Mouse (Mus musculus): ENCODE results near the gene Dnajb14. TPM values are rescaled to one million over a fixed set of nuclear protein-coding genes. Genes with fewer than 3 reads are reported as not detected.
"Not testable (repeated sequence)": the region's sequence is repeated elsewhere in the genome, so short reads cannot be mapped to it uniquely, and the experiment has no call there.

The Dnajb14 gene
- total RNA-seq (2021): 10 to 100 TPM; 13.0 to 14.4 TPM
- long read RNA-seq, experiment 1, full-length matches to known transcripts: 7 of 11 reads
- long read RNA-seq, experiment 1, partial matches to known transcripts: 0 of 11 reads
- long read RNA-seq, experiment 1, other reads (novel, unspliced or antisense): 4 of 11 reads
- long read RNA-seq, experiment 2, full-length matches to known transcripts: 11 of 16 reads
- long read RNA-seq, experiment 2, partial matches to known transcripts: 0 of 16 reads
- long read RNA-seq, experiment 2, other reads (novel, unspliced or antisense): 5 of 16 reads

DNA sequence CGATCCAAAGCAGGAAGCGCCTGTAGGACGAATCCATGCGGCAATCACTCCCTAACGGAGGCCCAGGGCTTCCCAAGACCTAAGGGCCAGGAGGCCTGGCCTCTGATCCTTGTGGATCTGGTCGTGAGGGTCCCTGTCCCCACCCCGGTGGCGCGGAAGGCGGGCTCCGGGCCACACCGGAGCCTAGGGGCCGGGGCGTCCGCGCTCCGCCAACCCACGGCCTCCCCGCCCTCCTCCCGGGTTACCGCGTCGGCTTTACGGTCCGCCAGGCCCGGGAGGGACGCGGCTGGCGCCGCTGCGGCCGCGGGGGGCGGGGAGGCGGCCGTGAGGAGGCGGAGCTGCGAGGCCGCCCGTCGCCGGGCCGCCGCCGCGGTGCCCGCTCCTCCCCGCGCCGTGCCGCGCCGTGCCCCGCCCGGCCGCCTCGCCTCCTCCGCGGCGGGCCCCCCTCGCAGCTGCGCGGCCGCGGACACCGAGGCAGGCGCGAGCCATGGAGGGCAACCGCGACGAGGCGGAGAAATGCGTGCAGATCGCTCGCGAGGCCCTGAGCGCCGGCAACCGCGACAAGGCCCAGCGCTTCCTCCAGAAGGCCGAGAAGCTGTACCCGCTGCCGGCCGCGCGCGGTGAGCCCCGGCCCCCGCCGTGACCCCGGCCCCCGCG, at the start of gene Dnajb14:
TSS of gene Dnajb14 (plus strand) at position 239 of the 657 bp plus-strand sequence.
- peak; percentile 36 to 63 for DNase-seq (ENCODE audit: low spot score in 2 of 2)

DNA sequence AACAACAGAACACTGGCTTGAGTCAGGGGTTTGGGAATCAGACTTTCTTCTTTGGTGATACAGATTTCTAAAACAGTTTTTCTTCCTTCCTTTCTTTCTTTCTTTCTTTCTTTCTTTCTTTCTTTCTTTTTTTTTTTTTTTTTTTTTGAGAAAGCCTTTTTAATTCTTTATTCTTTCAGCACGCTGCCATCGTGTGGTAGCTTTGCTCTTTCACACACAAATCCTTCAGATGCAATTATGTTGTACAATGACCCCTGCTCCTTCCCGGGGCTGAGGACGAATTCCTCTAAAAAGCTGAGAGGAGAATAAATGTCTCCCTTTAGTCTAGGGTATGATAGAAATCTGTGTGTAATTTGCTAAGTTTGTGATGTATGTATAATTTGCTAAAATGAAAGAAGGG, 48.8 kb upstream of the Dnajb14 start:
- DNase-seq (ENCODE audit: low spot score in 2 of 2): no peak

DNA sequence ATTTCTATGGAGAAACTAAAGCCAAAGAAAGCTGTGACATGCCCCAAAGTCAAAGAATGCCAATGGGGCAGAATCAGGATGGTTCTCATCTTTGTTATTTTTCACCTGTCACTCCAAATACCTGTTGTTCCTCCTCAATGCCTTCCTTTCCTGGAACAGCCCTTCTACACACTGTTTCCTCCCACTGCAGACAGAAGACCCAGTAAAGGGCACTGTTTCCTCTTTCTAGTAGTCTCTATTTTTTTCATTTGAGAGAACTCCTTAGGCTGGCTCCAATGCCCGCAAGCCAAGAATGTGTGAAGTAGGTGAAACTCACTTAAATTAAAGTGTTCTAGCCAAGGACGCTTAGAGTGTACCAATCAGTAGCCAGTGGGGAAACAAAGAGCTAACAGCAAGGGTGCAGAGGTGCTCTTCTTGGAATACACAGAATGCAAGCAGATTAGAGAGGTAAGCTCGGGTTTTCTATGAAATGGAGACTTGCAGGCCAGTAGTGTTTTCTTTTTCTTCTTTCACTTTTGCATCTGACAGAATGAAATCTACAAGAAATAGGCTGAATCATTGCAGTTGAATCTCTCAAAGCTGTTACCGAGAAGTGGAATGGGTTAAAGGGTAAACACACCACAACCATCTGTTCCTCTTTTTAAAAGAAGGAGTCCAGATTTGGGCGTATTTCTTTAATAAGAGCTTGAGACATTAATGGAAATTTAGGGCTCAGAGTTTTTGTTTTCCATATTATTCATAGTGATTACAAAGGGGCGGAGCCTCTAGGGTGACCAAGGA, 46.6 kb upstream of the Dnajb14 start:
- no peak for DNase-seq (ENCODE audit: low spot score in 2 of 2)

DNA sequence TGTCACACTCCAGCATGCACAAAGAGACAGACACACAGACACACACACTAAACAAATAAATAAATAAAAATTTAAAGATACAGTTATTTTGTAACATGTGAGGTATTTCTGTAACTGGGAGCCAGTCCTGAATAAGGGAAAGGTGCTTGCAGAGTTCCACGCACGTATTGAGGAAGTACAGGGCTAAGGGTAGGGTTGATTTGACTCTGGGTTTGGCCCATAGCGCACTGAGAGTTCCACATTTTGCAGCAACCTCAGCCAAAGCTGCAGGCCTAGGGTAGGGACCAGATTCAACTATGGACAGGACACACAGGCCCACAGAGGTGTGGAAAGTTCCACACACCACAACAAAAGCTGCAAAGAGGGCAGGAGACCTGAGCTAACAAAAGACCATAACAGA, 44.2 kb upstream of the Dnajb14 start:
- DNase-seq (ENCODE audit: low spot score in 2 of 2): no peak

DNA sequence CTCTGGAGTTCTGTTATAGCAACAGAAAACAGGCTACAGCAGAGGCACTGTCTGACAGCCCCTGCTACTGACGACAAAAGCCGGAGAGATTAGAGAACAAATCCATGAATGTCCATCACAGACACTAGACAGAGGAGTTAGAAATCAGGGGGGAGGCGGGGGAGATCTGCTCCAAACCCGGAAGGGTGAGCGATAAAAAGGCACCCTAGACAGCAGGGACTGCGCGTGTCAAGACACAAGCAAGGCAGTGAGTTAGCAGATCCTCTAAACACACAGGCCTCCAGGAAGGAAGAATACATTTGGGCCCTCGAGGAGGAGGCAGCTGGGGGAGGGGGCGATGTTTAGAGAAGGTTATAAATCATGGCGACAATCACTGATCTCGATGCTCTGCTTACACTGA, 39.8 kb upstream of the Dnajb14 start:
- no peak for DNase-seq (ENCODE audit: low spot score in 2 of 2)

DNA sequence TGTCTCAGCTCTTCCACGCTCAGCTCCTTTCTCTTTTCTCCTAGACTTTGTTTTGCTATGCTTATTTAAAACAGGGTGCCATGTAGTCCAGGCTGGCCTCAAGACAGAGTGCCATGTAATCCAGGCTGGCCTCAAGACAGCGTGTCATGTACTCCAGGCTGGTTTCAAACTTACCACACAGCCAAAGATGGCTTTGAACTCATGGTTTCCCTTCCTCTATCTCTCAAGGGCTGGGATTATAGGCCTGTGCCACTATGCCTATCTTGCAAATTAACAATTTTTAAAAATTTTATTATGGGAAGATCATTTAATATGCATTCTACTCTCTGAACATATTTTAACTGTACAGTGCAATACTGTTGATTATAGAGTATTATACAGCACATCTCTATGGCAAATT, 36.3 kb upstream of the Dnajb14 start:
- DNase-seq (ENCODE audit: low spot score in 2 of 2): no peak

DNA sequence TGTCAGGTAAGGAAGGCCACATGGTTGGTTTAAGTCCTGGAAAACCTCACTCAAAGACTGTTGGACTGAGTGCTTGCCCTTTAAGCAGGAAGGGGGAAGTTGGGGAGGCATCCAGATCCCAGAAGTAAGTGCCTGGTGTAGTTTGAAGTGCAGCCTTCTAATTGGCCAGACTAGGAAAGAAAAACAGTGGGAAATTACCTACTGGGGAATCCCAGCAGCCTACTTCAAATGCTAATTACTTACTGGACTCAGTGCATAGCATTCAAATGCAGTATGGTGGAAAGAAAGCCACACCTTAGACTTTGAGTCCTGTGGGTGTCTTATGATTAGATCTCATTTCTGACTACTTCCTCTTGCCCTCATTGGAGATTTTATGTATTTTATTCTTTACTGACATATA, 34.3 kb upstream of the Dnajb14 start:
- DNase-seq (ENCODE audit: low spot score in 2 of 2): no peak

DNA sequence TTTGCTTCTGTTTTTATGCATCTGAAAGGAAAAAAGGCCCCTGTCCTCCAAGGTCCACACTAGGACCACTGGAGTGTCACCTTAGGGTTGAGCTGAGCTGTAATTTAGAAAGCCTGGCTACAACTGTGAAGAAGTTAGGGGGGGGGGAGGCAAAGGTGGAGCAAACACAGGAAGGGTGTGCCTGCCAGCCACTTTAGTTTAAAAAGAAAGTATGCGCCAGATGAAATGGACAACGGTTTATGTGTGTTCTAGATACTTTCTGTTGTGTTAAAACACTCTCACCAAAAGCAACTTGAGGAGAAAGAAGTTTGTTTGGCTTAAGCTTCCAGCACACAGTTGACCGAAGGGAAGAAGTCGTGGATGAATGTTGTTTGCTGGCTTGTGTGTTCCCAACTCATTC, 33.8 kb upstream of the Dnajb14 start:
- DNase-seq (ENCODE audit: low spot score in 2 of 2): no peak

DNA sequence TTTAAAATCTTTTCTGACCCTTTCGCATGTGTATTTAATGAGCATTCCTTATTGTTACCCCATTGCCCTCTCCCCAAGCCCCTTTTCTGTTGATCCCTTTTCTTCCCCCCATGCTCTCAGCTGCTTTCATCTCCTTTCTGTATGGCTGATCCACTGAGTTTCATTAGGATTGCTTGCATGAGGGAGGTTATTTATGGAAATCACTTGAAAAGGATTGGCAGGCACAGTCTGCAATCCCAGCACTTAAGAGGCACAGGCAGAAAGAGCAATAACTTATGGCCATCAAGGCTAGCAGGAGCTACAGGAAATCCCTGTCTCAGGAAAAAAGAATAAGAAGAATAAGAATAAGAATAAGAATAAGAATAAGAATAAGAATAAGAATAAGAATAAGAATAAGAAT, 30.9 kb upstream of the Dnajb14 start:
- no peak for DNase-seq (ENCODE audit: low spot score in 2 of 2)

DNA sequence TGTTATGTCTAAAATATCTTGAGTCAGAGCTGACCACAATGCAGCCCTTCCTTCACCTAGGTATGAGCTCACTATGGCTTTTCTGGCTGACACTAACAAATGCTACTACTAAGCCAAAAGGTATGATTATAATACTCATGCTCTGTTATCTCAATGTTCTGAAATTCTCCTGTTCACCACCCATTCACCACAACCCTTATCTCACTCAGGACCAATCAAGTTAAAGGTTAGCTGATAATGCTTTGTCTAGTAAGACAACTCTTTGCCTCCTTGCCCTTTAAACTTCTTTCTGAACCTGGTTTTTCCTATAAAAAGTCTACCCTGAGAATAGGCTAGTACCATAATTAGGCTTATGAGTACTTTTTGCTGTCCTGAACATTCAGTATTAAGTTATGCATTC, 29.3 kb upstream of the Dnajb14 start:
- DNase-seq (ENCODE audit: low spot score in 2 of 2): no peak

DNA sequence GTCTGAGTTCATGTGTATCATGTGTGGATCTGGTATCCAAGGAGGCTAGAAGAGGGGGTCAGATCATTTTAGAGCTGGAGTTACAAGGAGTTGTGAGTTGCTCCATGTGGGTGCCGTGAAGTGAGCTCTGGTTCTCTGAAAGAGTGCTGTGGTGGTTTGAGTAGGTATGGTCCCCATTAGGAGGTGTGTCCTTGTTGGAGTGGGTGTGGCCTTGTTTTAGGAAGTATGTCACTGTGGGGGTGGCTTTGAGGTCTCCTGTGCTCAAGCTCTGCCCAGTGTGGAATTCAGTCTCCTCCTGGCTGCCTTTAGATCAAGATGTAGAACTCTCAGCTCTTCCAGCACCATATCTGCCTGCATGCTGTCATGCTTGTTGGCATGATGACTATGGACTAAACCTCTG, 24.5 kb upstream of the Dnajb14 start:
- no peak for DNase-seq (ENCODE audit: low spot score in 2 of 2)

DNA sequence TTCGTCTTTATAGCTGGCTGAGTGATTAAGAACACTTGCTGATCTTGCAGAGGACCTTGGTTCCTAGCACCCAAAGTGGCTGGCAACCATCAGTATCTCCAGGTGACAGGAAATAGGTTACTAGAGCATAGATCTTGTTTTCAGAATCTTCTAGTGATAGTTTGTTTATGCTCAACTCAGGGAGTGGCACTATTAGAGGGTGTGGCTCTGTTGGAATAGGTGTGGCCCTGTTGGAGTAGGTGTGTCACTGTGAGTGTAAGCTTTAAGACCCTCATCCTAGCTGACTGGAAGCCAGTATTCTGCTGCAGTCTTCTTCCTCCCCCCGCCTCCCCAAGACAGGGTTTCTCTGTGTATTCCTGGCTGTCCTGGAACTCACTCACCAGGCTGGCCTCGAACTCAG, 23.2 kb upstream of the Dnajb14 start:
- DNase-seq (ENCODE audit: low spot score in 2 of 2): no peak

DNA sequence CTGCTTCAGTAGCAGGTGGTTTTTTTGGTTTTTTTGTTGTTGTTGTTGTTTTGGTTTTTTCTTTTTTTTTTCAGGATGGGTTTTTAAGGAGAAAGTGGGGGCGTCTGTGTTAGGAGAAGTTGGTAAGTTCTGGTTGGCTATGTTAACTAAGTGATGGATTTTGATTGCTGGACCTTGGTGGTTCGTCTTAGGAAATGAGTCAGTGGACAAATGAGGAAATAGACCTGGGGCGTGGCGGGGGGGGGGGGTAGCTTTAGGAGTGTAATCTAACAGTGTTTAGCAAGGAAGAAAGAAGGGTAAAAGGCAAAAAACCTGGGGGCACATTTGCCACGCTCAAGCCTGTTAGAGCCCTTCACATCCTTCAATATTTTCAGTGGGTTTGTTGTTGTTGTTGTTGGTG, 20.9 kb upstream of the Dnajb14 start:
- no peak for DNase-seq (ENCODE audit: low spot score in 2 of 2)

DNA sequence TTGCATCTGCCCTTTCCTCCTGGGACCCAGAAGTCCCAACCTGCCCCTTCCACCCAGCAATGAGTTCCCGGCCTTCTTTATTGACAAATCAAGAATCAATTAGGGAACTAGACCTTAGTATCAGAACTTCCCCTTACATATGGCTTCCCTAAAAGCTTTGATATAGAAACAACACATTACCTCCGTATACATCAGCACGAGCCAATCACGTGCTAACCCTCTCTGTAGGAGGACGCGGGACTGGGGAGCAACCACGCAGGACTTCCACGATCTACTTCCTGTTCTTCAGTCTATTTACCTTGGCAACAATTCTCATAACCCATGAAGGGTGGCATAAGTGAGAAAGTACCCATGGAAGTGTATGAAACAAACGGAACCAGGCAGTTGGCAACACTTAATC, 19.1 kb upstream of the Dnajb14 start:
- no peak for DNase-seq (ENCODE audit: low spot score in 2 of 2)

DNA sequence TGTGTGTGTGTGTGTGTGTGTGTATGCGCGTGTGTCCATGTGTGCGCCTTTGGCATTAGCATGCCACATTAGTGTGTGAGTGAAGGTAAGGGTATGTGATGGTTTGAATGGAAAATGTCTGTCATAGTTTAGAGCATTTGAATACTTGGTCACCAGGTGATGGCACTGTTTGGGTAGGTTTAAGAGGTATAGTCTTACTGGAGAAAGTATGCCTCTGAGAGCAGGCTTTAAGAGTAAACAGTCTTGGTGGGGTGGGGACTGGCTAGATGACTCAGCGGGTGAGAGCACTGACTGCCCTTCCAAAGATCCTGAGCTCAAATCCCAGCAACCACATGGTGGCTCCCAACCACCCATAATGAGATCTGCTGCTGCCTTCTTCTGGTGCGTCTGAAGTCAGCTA, 17.8 kb upstream of the Dnajb14 start:
- no peak for DNase-seq (ENCODE audit: low spot score in 2 of 2)

DNA sequence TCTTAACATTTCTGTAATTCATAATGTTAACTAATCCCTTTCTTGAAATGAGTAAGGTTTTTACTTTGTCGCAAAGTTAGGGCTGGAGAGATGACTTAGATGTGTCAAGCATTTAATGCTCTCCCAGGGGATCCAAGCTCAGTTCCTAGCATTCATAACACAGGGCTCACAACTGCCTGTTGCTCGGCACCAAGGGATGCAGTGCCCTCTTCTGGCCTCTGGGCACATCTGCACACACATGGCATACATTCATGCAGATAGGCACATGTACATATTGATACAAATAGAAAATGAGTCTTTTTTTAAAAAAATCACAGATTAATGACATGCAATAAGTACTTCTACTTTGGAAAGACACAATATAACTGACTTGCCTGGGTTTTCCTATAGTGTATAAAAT, 16.3 kb upstream of the Dnajb14 start:
- DNase-seq (ENCODE audit: low spot score in 2 of 2): no peak

DNA sequence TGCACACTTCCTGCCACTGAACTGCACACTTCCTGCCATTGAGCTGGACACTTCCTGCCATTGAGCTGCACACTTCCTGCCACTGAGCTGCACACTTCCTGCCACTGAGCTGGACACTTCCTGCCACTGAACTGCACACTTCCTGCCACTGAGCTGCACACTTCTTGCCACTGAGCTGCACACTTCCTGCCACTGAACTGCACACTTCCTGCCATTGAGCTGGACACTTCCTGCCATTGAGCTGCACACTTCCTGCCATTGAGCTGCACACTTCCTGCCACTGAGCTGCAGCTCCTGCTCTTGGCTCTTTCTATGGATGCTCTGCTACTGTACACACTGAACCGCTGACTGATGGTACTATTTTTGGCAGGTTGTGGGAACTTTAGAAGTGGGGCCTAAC, 14.5 kb upstream of the Dnajb14 start:
- not testable (repeated sequence) for DNase-seq (ENCODE audit: low spot score in 2 of 2)

DNA sequence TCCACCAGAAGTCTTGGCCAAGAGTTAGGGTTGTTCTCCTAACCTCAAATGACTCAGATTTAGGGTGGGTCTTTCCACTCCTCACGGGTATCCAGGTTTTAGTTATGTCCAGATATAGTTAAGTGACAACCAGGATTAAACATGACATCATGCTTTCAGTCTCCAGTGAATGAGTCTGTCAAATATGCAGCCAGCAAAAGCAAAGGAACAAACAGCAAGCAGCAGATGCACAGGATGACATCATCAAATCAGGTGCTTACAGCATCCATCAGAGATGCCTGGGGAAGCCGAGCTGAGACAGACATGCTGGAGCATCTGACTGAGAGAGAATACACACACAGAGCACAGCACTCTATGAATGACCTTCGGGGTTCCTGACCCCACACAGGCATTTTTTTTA, 12.1 kb upstream of the Dnajb14 start:
- DNase-seq (ENCODE audit: low spot score in 2 of 2): no peak

DNA sequence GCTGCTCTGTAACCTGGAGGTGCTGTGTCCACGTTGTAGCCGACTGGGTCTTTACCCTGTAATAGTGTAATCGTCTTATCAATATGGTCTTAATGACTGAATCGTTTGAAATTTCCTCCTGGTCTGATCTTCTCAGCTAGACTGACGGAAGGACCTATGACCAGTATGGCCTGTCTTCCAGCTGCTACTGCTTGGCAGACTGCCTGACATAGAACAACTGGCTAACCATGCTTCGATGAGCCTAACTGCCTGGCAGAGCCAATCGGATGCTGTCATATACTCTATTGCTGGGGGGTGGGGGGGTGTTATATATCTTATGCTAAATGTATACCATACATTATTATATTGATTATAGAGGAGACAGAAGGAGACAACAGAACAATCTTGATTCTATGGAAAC, 11.4 kb upstream of the Dnajb14 start:
- no peak for DNase-seq (ENCODE audit: low spot score in 2 of 2)

DNA sequence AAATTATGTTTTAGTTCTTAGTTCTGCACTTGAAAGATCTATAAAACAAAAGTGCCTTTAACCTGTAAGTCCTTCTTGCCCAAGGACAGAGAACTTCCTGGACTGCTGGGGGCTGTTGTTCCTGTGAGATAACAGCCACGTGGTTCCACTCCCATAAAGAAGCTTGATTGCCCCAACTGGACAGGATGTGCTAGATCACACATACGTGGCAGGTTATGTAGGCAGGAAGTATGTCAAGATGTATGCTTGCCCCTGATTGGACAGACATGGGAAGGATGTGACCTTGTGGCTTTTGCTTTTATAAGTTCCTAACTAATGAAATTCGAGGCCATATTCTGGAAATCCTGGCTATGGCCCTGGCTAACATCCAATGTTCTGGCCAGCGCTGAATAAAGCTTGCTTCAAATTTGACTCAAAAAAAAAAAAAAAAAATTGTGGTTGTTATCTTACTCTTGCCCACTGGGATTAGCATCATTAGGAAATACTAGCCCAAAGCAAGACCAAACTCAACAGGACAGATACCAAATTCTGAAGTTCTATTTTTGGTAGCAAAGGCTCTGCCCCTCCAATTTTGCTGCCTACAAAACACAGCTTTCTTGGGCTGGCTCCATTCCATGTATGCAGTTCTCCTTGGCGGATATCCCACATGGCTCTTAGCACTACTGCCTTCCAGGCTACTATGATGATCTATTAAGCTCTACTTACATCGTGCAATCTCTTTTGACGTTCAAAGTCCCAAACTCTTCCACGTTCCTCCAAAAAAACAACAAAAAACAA, 6.9 kb upstream of the Dnajb14 start:
- DNase-seq (ENCODE audit: low spot score in 2 of 2): peak in 1 of 2 experiments; percentile 20

DNA sequence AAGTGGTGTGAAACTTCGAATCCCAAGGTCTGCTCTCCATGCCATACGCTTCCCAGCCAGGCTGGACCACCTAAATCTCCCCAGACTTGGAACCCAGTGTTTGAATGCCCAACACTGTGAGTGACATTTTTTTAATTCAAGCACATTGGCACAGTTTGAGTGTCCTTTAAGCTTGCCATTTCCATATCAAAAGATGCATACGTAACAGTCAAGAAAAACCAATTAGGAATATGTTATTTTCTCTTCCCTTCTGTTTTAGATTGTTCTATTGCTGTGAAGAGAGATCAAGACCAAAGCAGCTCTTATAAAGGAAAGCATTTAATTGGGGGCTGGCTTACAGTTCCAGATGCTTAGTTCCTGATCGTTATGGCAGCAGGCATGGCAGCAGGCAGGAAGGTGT, 6.0 kb upstream of the Dnajb14 start:
- no peak for DNase-seq (ENCODE audit: low spot score in 2 of 2)

DNA sequence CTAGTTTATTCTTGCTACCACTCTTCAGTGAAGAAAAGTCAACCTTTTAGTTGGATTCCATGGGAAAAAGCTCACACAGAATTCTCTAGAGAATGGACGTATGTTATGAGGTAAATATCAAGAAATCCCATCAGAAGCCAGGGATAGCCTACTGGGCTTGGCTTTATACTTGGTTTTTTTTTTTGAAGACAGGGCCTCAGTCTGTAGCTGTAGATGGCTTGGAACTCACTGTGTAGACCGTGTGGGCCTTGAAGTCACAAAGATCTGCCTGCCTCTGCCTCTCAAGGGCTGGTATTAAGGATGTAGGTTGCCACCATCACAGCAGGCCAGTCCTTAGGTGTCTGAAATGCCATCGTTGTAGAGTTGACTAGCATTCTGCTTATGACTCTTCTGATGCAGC, 4.9 kb upstream of the Dnajb14 start:
- DNase-seq (ENCODE audit: low spot score in 2 of 2): no peak
